Mouse (Mus musculus): ENCODE results near the gene Il1r2.

DNA sequence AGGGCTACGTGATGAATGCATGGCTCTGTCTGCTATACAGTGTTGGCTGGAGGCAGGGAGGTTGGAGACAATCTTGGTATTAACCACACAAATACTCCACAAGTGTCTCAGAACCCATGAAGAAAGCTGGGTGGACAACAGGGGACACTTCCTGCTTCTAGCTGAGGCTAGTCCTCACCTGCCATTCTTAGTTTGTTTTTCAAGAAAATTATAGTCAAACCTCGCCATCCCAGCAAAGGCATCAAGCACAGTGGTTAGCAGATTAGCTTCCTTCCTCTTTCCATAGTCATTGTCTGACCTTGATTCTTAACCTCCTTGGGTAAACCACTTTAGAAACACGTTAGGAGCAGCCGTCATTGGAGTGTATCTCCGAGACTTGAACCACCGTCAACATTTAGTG lies 28.2 kb upstream of the Il1r2 start:
- TF ChIP-seq CTCF (conservative IDR thresholded peaks at IDR 0.05; ENCODE audit: insufficient read depth, insufficient read length, low read depth, low read length) (no peak), POLR2A (IDR thresholded peaks at IDR 0.05; ENCODE audit: low read depth, low read length) (no peak)
